ENCODE assay signal across 7 mouse cellular contexts in the genomic region with DNA sequence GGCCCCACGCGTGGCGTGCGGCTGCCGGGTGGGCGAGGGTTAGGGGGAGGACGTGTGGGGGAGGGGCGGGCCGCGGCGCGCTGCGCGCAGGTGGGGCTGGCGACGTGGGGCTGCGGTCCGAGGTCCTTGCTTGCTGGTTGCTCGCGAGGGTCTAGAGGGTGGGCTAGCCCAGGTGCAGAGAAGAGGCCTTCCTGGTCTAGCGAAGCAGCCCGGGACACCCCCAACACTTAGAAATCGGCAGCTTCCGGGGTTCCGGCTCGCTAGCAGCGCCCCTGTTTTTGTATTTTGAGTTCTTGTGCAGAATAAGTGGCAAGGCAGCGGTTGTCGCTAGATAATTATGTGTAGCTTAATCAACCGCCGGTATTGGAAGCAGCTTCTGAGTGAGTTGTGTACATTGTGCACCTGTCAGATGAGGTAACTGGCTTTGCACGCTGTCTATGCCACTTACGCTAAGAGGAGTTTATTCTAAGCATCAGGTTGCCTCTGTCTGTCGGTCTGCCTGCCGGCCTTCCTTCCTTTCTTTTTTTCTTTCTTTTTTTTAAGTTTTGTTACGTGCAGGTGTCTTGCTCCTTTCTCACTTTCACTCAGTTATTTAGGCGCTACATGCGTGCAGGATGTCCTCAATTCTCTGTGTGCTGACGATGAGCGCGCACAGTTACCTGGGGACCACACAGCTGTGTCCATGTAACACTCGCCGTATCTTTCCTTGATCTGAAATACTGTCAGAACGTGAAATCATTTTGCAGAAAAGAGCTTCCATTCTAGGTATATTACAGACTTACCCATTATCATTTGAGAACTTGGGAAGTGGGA. TPM values are rescaled to one million over a fixed set of nuclear protein-coding genes. Genes with fewer than 3 reads are reported as not detected.
DNase-seq lines count a peak whose midpoint lies in the region; ATAC-seq and TF ChIP-seq lines count a peak whose summit lies in the region.

No protein-coding gene starts in this region.

- TF ChIP-seq CTCF in lung, adult 2 months (IDR thresholded peaks at IDR 0.05; ENCODE audit: insufficient read depth, low read length), result no peak
- no peak for TF ChIP-seq CTCF in bone marrow, adult 2 months (IDR thresholded peaks at IDR 0.05; ENCODE audit: control insufficient read depth, insufficient read depth, low read length)

- peak overlapping the region; percentile 37; the same call in 1 of the 2 replicates for H3K27ac ChIP-seq in bone marrow, adult 2 months (ENCODE audit: control insufficient read depth, insufficient read depth, low read depth, low read length, poor library complexity)
- H3K27ac ChIP-seq in forebrain, embryonic 14.5 days (ENCODE audit: low read depth, low read length), result peak overlapping the region; percentile 52; the same call in 1 of the 2 replicates
- peak overlapping the region; percentile 61; the same call in 1 of the 2 replicates for H3K27ac ChIP-seq in liver, embryonic 11.5 days (ENCODE audit: low read depth, low read length)
- H3K27ac ChIP-seq in neural tube, embryonic 14.5 days (ENCODE audit: low read depth, low read length), result peak overlapping the region; percentile 22; the same call in 1 of the 2 replicates

- peak; percentile 83 for ATAC-seq in forebrain, embryonic 14.5 days
- peak; percentile 58 for ATAC-seq in liver, embryonic 11.5 days (replicated peaks; ENCODE audit: low FRiP score)
- ATAC-seq in neural tube, embryonic 14.5 days (ENCODE audit: low read depth), result peak; percentile 85

- H3K9me3 ChIP-seq in forebrain, embryonic 14.5 days (replicated peaks; ENCODE audit: control insufficient read depth, low read length), result no peaks in the 10 kb centered on the region
- H3K9me3 ChIP-seq in liver, embryonic 11.5 days (ENCODE audit: control insufficient read depth, low read length), result no peaks in the 10 kb centered on the region
- no peaks in the 10 kb centered on the region for H3K9me3 ChIP-seq in neural tube, embryonic 14.5 days (ENCODE audit: control insufficient read depth, low read length)

- H3K36me3 ChIP-seq in forebrain, embryonic 14.5 days (ENCODE audit: control insufficient read depth, insufficient read depth, low read length), result peaks cover 21% of the 10 kb centered on the region
- H3K36me3 ChIP-seq in liver, embryonic 11.5 days (ENCODE audit: control insufficient read depth, insufficient read depth, low read length), result peaks cover 6% of the 10 kb centered on the region
- peaks cover 12% of the 10 kb centered on the region for H3K36me3 ChIP-seq in neural tube, embryonic 14.5 days (ENCODE audit: control insufficient read depth, insufficient read depth, low read length)

- H3K4me1 ChIP-seq in lung, adult 2 months (ENCODE audit: control insufficient read depth, insufficient read depth, low read length), result peaks cover 6% of the 10 kb centered on the region
- peaks cover 2% of the 10 kb centered on the region; the same call in 1 of the 2 replicates for H3K4me1 ChIP-seq in bone marrow, adult 2 months (ENCODE audit: control insufficient read depth, insufficient read depth, low read length)
- peaks cover 10% of the 10 kb centered on the region for H3K4me1 ChIP-seq in forebrain, embryonic 14.5 days (ENCODE audit: control insufficient read depth, insufficient read depth, low read length)
- H3K4me1 ChIP-seq in liver, embryonic 11.5 days (replicated peaks; ENCODE audit: control insufficient read depth, insufficient read depth, low read length), result peaks cover 11% of the 10 kb centered on the region
- H3K4me1 ChIP-seq in neural tube, embryonic 14.5 days (ENCODE audit: control insufficient read depth, insufficient read depth, low read length), result peaks cover 13% of the 10 kb centered on the region; the same call in 1 of the 2 replicates

- H3K9ac ChIP-seq in forebrain, embryonic 14.5 days (ENCODE audit: low read length), result peak overlapping the region; percentile 81
- peak overlapping the region; percentile 88 for H3K9ac ChIP-seq in liver, embryonic 11.5 days (ENCODE audit: low read depth, low read length)
- peak overlapping the region; percentile 71 for H3K9ac ChIP-seq in neural tube, embryonic 14.5 days (replicated peaks; ENCODE audit: low read depth, low read length)

- H3K4me3 ChIP-seq in lung, adult 2 months (replicated peaks; ENCODE audit: extremely low read depth, low read depth, low read length), result peak overlapping the region; percentile 98
- H3K4me3 ChIP-seq in bone marrow, adult 2 months (replicated peaks; ENCODE audit: control insufficient read depth, low read depth, low read length), result peak overlapping the region; percentile 64
- H3K4me3 ChIP-seq in forebrain, embryonic 14.5 days (ENCODE audit: low read depth, low read length), result peak overlapping the region; percentile 87
- H3K4me3 ChIP-seq in liver, embryonic 11.5 days (ENCODE audit: low read depth, low read length), result peak overlapping the region; percentile 91
- peak overlapping the region; percentile 75 for H3K4me3 ChIP-seq in neural tube, embryonic 14.5 days (ENCODE audit: low read depth, low read length)

- no peak for DNase-seq in lung, adult 2 months
- no peak for DNase-seq in lung, postnatal 10 days
- peak; percentile 41 for DNase-seq in forebrain, embryonic 14.5 days (ENCODE audit: low spot score)
- peak; percentile 65 for DNase-seq in liver, embryonic 11.5 days (ENCODE audit: low spot score)
- DNase-seq in Muller cell, postnatal 12 days (ENCODE audit: inconsistent ontology term), result no peak

- WGBS in lung, adult 2 months, result 7% methylated on average over 44 of the region's 44 CpGs
- 3% methylated on average over 44 of the region's 44 CpGs for WGBS in bone marrow, adult 2 months
- WGBS in forebrain, embryonic 14.5 days, result 12% methylated on average over 36 of the region's 44 CpGs
- 8% methylated on average over 43 of the region's 44 CpGs for WGBS in liver, embryonic 11.5 days
- 10% methylated on average over 43 of the region's 44 CpGs for WGBS in neural tube, embryonic 14.5 days

- no peak for TF ChIP-seq POLR2A in lung, adult 2 months (IDR thresholded peaks at IDR 0.05; ENCODE audit: borderline replicate concordance, extremely low read depth, low read depth, low read length)
- TF ChIP-seq POLR2A in bone marrow, adult 2 months (IDR thresholded peaks at IDR 0.05; ENCODE audit: borderline replicate concordance, control insufficient read depth, low read depth, low read length), result no peak

- peak overlapping the region; percentile 65 for H3K4me2 ChIP-seq in forebrain, embryonic 14.5 days (ENCODE audit: low read length)
- H3K4me2 ChIP-seq in liver, embryonic 11.5 days, result peak overlapping the region; percentile 83
- H3K4me2 ChIP-seq in neural tube, embryonic 14.5 days (ENCODE audit: low read depth, low read length), result peak overlapping the region; percentile 69

- no peaks in the 10 kb centered on the region for H3K27me3 ChIP-seq in forebrain, embryonic 14.5 days (replicated peaks; ENCODE audit: control insufficient read depth, insufficient read depth, low read length)
- H3K27me3 ChIP-seq in liver, embryonic 11.5 days (replicated peaks; ENCODE audit: control insufficient read depth, insufficient read depth, low read length), result no peaks in the 10 kb centered on the region
- no peaks in the 10 kb centered on the region for H3K27me3 ChIP-seq in neural tube, embryonic 14.5 days (ENCODE audit: control insufficient read depth, insufficient read depth, low read length)

RNA-seq across cellular contexts. Expression of gene Nfrkb, which starts 0.6 kb away (rescaled TPM):
- polyA plus RNA-seq in lung, adult 2 months (2012; rRNA removed), result 16.6 and 19.7 TPM in 2 replicates
- 9.0 and 15.7 TPM in 2 replicates for polyA plus RNA-seq in bone marrow, adult 2 months (2011; ENCODE audit: insufficient read depth, insufficient read length, low replicate concordance, missing spikeins)
- polyA plus RNA-seq in forebrain, embryonic 14.5 days (2014; fragmentation: Nextera tagmentation; extraction: Ambion mirVana), result 30.0 and 31.9 TPM in 2 replicates
- 16.1 and 16.4 TPM in 2 replicates for polyA plus RNA-seq in liver, embryonic 11.5 days (2014; fragmentation: Nextera tagmentation; extraction: Ambion mirVana)
- 31.3 and 44.1 TPM in 2 replicates for polyA plus RNA-seq in neural tube, embryonic 14.5 days (2014; fragmentation: Nextera tagmentation; extraction: Ambion mirVana)

Comparison
In these comparisons a context has a peak if more than half of its experiments do, and no peak if none do; other contexts are left out.
1. DNase-seq: peak in forebrain, embryonic 14.5 days (single experiment) and liver, embryonic 11.5 days (single experiment); none in lung, adult 2 months (single experiment), lung, postnatal 10 days (single experiment) and Muller cell, postnatal 12 days (single experiment).
2. Peak in every context shown above with its lines, with median percentiles within 50 percentile points of each other: H3K4me3 ChIP-seq, H3K27ac ChIP-seq, ATAC-seq, H3K4me2 ChIP-seq and H3K9ac ChIP-seq.